Mouse (Mus musculus): ENCODE measurements around the gene Erc2.

- no peak for TF ChIP-seq CTCF (IDR thresholded peaks at IDR 0.05; ENCODE audit: control insufficient read depth, insufficient read depth, insufficient read length)
- TF ChIP-seq MAX (IDR thresholded peaks at IDR 0.05), result no peak
- TF ChIP-seq USF1 (IDR thresholded peaks at IDR 0.05; ENCODE audit: low read depth), result no peak
- TF ChIP-seq CEBPB (IDR thresholded peaks at IDR 0.05; ENCODE audit: low read depth), result no peak
Observed at GRCm38 (mm10) chr14:28271846-28272245, 649.6 kb downstream of the Erc2 start.
